Mouse (Mus musculus) c-Kit-negative CD71-positive TER-119-positive erythroid progenitor cells, embryonic 14.5 days (primary cell): ENCODE measurements around the gene Hdgfl2.

ENCODE experiments used
- DNase-seq: peaks from one replicate; pipeline ENCODE4 v3.0.0-alpha.2; 2013; ENCODE audit warnings: low read depth, low spot score

The Hdgfl2 gene

GRCm38 (mm10) chr17:56078880-56079795, at the start of gene Hdgfl2:
TSS of gene Hdgfl2 (plus strand) at chr17:56079634.
- peak; percentile 100 for DNase-seq

- DNase-seq: no peak
Observed at GRCm38 (mm10) chr17:56030238-56030870, 49.1 kb upstream of the Hdgfl2 start.

DNA sequence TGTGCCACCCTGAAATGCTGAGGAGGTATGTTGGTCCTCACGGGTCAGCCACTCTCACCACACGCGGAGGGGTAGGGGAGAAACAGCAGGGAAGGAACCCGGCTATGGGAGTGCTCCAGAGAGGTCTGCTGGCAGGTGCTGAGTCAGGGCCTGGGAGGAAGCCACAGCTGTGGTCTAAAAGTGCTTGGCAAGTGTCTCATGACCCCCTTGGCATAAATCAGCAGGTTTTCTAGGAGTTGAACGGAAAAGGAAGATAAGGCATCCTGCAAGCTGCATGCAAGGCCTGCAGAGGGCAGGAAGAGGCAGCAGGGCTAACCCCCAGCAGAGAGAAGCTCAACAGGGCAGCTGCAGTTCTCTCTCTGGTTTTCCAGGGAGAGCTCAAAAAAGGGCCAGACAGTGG, 48.5 kb upstream of the Hdgfl2 start:
- DNase-seq: no peak

GRCm38 (mm10) chr17:56031431-56031830, 48.0 kb upstream of the Hdgfl2 start:
- DNase-seq: no peak

GRCm38 (mm10) chr17:56032127-56032733, 47.2 kb upstream of the Hdgfl2 start:
- DNase-seq: no peak

DNA sequence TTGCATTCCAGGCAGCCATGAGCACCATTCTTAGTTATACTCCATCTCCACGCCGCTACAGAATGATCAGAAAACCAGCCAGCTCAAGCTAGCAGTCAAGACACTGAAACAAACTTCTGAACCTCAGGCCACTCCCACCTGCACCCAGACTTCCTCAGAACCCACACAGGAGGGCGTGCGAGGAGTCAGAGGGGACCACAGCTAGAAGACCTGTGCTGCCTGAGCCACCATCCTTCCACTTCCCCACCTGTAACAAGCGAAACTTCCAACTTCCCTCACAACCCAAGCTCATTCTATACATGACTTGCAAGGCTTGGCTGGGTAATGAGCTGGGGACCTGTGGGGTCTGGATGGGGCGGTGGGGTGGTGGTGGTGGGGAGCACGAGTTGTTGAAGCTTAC, 46.6 kb upstream of the Hdgfl2 start:
- DNase-seq: no peak

DNA sequence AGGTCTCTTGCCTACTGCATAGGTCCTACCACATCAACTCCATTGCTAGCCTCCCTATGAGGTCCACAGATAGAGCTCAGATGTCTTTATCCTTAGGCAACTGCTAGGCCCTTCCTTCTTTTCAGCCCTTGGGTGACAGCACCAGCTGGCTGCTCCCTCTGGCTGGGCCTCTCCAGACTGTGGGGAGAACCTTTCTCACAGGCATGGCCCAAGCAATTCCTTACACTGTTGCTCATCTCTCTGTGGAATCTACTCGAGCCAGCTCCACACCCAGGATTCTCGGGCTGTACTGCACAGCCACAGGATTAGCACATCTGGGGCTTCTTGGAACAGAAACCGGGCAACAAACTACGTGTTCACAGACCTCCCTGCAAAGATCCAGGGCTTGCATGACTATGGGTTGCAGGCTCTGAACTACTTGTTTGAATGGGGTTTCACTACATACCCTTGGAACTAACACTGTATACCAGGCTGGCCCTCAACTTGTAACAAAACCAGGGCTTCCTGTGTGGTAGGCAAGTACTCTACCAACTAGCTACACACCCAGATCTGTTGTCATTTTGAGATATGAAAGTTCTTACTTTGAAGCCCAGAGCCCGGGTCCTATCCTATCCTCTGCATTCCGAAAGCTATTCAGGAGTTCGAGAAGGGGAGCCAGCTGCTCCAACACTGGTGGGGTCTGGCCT, 45.3 kb upstream of the Hdgfl2 start:
- DNase-seq: no peak

GRCm38 (mm10) chr17:56034726-56035100, 44.7 kb upstream of the Hdgfl2 start:
- DNase-seq: no peak

- DNase-seq: no peak
Observed at GRCm38 (mm10) chr17:56035216-56035615, 44.2 kb upstream of the Hdgfl2 start.

DNA sequence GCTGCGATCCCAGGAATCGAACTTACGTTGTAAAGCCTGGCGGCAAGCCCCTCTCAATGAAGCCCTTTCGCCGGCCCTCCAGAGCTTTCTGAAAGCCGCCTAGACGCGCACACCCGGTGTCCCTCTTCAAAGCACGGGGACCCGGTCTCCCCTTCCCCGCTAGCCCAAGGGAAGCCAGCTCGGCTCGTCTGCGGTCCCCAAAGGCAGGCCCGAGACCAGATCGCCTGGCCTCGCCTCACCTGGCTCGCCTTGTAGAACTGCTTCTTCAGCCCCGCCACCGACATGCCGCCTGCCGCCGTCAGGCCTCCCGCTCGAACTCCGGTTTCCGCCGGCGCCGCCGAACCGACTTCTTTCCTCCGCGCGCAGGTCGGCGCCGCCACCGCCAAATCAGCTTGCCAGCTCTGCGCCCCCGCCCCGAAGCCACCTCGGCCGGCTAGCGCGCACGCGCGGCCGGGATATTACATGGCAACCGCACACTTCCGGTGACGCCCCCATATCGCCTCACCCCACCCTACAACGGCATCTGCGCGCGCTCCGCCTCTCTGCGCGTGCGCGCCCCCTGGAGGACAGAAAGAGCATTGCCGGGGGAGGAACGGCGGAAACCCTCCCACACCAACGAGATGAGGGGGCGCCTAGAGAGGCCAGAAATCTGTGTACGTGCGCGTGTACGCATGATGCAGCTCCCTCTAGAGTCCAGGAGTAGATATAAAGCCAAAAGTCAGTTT, 43.1 kb upstream of the Hdgfl2 start, which contains the start of gene Sh3gl1:
Sh3gl1 (minus strand) TSS at position 460 of the 725 bp plus-strand sequence.
- DNase-seq: peak; percentile 97

DNA sequence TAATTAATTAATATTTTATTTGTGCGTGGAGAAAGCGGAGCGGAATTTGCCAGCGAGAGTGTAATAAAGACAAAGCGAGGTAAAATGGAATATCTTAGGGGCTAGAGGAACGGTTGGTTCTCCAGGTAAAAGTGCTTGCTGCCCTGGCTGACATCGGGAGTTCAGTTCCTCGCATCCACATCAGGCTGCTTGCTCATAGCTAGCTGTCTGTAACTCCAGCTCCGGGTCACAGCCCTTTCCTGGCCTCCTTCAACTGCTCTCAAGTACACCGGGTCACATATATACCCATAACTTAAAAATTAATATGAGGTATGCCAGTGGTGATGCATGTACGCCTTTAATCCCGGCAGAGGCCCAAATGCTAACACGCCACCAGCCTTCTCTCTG, 42.5 kb upstream of the Hdgfl2 start:
- DNase-seq: no peak

GRCm38 (mm10) chr17:56038583-56039261, 40.7 kb upstream of the Hdgfl2 start:
- DNase-seq: no peak

DNA sequence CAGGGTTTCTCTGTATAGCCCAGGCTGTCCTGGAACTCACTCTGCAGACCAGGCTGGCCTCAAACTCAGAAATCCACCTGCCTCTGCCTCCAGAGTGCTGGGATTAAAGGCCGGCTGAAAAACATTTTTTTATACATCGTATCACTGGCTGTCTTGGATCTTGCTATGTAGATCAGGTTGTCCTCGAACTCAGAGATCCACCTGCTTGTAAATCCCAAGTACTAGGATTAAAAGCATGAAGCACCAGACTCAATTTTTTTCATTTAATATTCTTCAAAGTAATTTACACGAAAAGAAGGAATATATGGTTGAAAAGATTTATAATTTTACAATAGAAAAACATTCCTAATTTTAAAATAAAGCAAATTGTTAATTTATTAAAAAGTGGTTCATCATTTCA, 40.1 kb upstream of the Hdgfl2 start:
- no peak for DNase-seq

GRCm38 (mm10) chr17:56040030-56040856, 39.2 kb upstream of the Hdgfl2 start, which contains the start of gene Chaf1a:
TSS of gene Chaf1a (plus strand) at chr17:56040439.
- peak; percentile 96 for DNase-seq

- DNase-seq: no peak
Observed at GRCm38 (mm10) chr17:56040857-56041163, 38.6 kb upstream of the Hdgfl2 start.

- DNase-seq: no peak
Observed at GRCm38 (mm10) chr17:56051369-56051768, 28.1 kb upstream of the Hdgfl2 start.

GRCm38 (mm10) chr17:56054938-56055337, 24.5 kb upstream of the Hdgfl2 start:
- DNase-seq: no peak

- DNase-seq: no peak
Observed at GRCm38 (mm10) chr17:56055945-56056678, 23.3 kb upstream of the Hdgfl2 start.
